Comparison of ENCODE assay signal across 10 mouse cellular contexts in genomic region chr1:4623268-4623667, GRCm38 (mm10).
DNase-seq lines count a peak whose midpoint lies in the region; ATAC-seq and TF ChIP-seq lines count a peak whose summit lies in the region.
"Had no signal": no experiment of that assay in that cellular context is flagged by ENCODE, and none has a peak within 500 bp of the region (broad histone marks: within the 10 kb centered on the region; RNA-seq: fewer than 3 reads in every experiment).

No protein-coding gene starts in this region.

- ATAC-seq in stomach, embryonic 14.5 days (ENCODE audit: insufficient number of reproducible peaks, insufficient read depth, low FRiP score, low read depth) = no peak
- no peak for ATAC-seq in stomach, postnatal 0 days (ENCODE audit: low FRiP score, low TSS enrichment)
- no peak for ATAC-seq in liver, postnatal 0 days
- no peak for ATAC-seq in cerebellum, adult (ENCODE audit: insufficient number of reproducible peaks, low FRiP score, low TSS enrichment)
- ATAC-seq: midbrain, embryonic 16.5 days had no signal

- H3K4me1 ChIP-seq in stomach, embryonic 14.5 days (ENCODE audit: control insufficient read depth, insufficient read depth, low read length) = no peaks in the 10 kb centered on the region; the same call in 1 of the 2 replicates
- no peaks in the 10 kb centered on the region for H3K4me1 ChIP-seq in stomach, postnatal 0 days (replicated peaks; ENCODE audit: control insufficient read depth, insufficient read depth)
- no peaks in the 10 kb centered on the region for H3K4me1 ChIP-seq in liver, postnatal 0 days (ENCODE audit: insufficient read depth)

- TF ChIP-seq EP300 in stomach, postnatal 0 days (optimal IDR thresholded peaks at IDR 0.05) = no peak
- no peak for TF ChIP-seq EP300 in liver, postnatal 0 days (IDR thresholded peaks at IDR 0.05; ENCODE audit: low read depth)

- H3K4me2 ChIP-seq in stomach, embryonic 14.5 days (replicated peaks; ENCODE audit: low read depth, low read length) = no peak overlapping the region
- no peak overlapping the region for H3K4me2 ChIP-seq in stomach, postnatal 0 days (replicated peaks; ENCODE audit: low read depth)
- H3K4me2 ChIP-seq in liver, postnatal 0 days (ENCODE audit: low read depth, low read length) = no peak overlapping the region

- H3K36me3 ChIP-seq in stomach, embryonic 14.5 days (ENCODE audit: control insufficient read depth, insufficient read depth, low read length) = no peaks in the 10 kb centered on the region
- no peaks in the 10 kb centered on the region for H3K36me3 ChIP-seq in stomach, postnatal 0 days (ENCODE audit: control insufficient read depth, insufficient read depth, low read length)
- H3K36me3 ChIP-seq in liver, postnatal 0 days (replicated peaks; ENCODE audit: insufficient read depth, low read length) = no peaks in the 10 kb centered on the region

- no peaks in the 10 kb centered on the region for H3K27me3 ChIP-seq in stomach, embryonic 14.5 days (ENCODE audit: control insufficient read depth, insufficient read depth, low read length)
- no peaks in the 10 kb centered on the region for H3K27me3 ChIP-seq in stomach, postnatal 0 days (ENCODE audit: control insufficient read depth, insufficient read depth, low read length)
- no peaks in the 10 kb centered on the region for H3K27me3 ChIP-seq in liver, postnatal 0 days (ENCODE audit: insufficient read depth, low read length)

- H3K27ac ChIP-seq in stomach, embryonic 14.5 days (ENCODE audit: low read length) = peak overlapping the region; percentile 27; the same call in 1 of the 2 replicates
- H3K27ac ChIP-seq in stomach, postnatal 0 days (replicated peaks) = no peak overlapping the region
- H3K27ac ChIP-seq in liver, postnatal 0 days (ENCODE audit: low read depth) = 0 out of 2 replicates have a peak overlapping the region, but pooled peaks have one; percentile 31

- no peak overlapping the region for H3K9ac ChIP-seq in stomach, embryonic 14.5 days (replicated peaks; ENCODE audit: low read depth, low read length)
- H3K9ac ChIP-seq in stomach, postnatal 0 days (ENCODE audit: low read length) = no peak overlapping the region
- H3K9ac ChIP-seq in liver, postnatal 0 days (replicated peaks) = no peak overlapping the region

- TF ChIP-seq CTCF in stomach, postnatal 0 days (IDR thresholded peaks at IDR 0.05; ENCODE audit: low read depth) = no peak
- TF ChIP-seq CTCF in liver, postnatal 0 days (IDR thresholded peaks at IDR 0.05; ENCODE audit: low read depth) = no peak

- 39% methylated on average over 2 of the region's 2 CpGs for WGBS in stomach, embryonic 14.5 days
- WGBS in stomach, postnatal 0 days = 33% methylated on average over 2 of the region's 2 CpGs
- WGBS in liver, postnatal 0 days (ENCODE audit: insufficient replicate concordance) = 18% methylated on average over 2 of the region's 2 CpGs

- H3K4me3 ChIP-seq in stomach, embryonic 14.5 days (ENCODE audit: low read depth, low read length) = no peak overlapping the region
- H3K4me3 ChIP-seq in stomach, postnatal 0 days (ENCODE audit: low read depth, low read length) = no peak overlapping the region
- H3K4me3 ChIP-seq in liver, postnatal 0 days (ENCODE audit: low read depth, low read length) = no peak overlapping the region

- no peaks in the 10 kb centered on the region for H3K9me3 ChIP-seq in stomach, embryonic 14.5 days (ENCODE audit: control insufficient read depth, low read depth, low read length)
- no peaks in the 10 kb centered on the region for H3K9me3 ChIP-seq in stomach, postnatal 0 days (ENCODE audit: control insufficient read depth, low read length)
- no peaks in the 10 kb centered on the region for H3K9me3 ChIP-seq in liver, postnatal 0 days (ENCODE audit: low read length)

- peak; percentile 6 to 24 for DNase-seq in adrenal gland, adult (ENCODE audit: inconsistent age in 2 of 2, low spot score in 1 of 2)
- DNase-seq in adrenal gland, adult 18-20 months (ENCODE audit: low spot score in 2 of 2) = no peak
- no peak for DNase-seq in stomach, postnatal 0 days (ENCODE audit: low spot score)
- no peak for DNase-seq in liver, postnatal 0 days
- no peak for DNase-seq in retina, embryonic 14.5 days (ENCODE audit: low spot score)
- DNase-seq in layer of hippocampus, postnatal 36 days = no peak
- DNase-seq: gastrocnemius, postnatal 25 days had no signal

Comparison
In these comparisons a context has a peak if more than half of its experiments do, and no peak if none do; other contexts are left out.
1. DNase-seq: peak in adrenal gland, adult (2 of 2); none in adrenal gland, adult 18-20 months (0 of 2), stomach, postnatal 0 days (single experiment), liver, postnatal 0 days (single experiment), retina, embryonic 14.5 days (single experiment) and layer of hippocampus, postnatal 36 days (0 of 2).